8 mouse cellular contexts compared by ENCODE assay signal in genomic region chr16:17928087-17928580, GRCm38 (mm10). TPM values are rescaled to one million over a fixed set of nuclear protein-coding genes. Genes with fewer than 3 reads are reported as not detected.
DNase-seq lines count a peak whose midpoint lies in the region; ATAC-seq and TF ChIP-seq lines count a peak whose summit lies in the region.

Gene Slc25a1 (minus strand): TSS chr16:17928219.

- under 1% methylated on average over 47 of the region's 47 CpGs for WGBS in forebrain, embryonic 12.5 days
- WGBS in heart, embryonic 15.5 days: under 1% methylated on average over 47 of the region's 47 CpGs
- under 1% methylated on average over 47 of the region's 47 CpGs for WGBS in liver, adult 2 months
- WGBS in stomach, embryonic 14.5 days: under 1% methylated on average over 47 of the region's 47 CpGs

- H3K4me2 ChIP-seq in forebrain, embryonic 12.5 days: peak within 1 kb of the TSS; percentile 86
- H3K4me2 ChIP-seq in heart, embryonic 15.5 days: peak within 1 kb of the TSS; percentile 100
- peak within 1 kb of the TSS; percentile 78 for H3K4me2 ChIP-seq in stomach, embryonic 14.5 days (replicated peaks; ENCODE audit: low read depth, low read length)

- H3K4me3 ChIP-seq in E14TG2a.4 (replicated peaks; ENCODE audit: low read length): peak within 1 kb of the TSS; percentile 95
- peak within 1 kb of the TSS; percentile 84 for H3K4me3 ChIP-seq in forebrain, embryonic 12.5 days (replicated peaks)
- H3K4me3 ChIP-seq in heart, embryonic 15.5 days: peak within 1 kb of the TSS; percentile 80
- peak within 1 kb of the TSS; percentile 88 for H3K4me3 ChIP-seq in liver, adult 2 months (ENCODE audit: insufficient read depth, low read depth, low read length)
- H3K4me3 ChIP-seq in stomach, embryonic 14.5 days (ENCODE audit: low read depth, low read length): peak within 1 kb of the TSS; percentile 54

- no peaks in the 10 kb centered on the region for H3K27me3 ChIP-seq in E14TG2a.4 (ENCODE audit: insufficient read depth, low read length)
- H3K27me3 ChIP-seq in forebrain, embryonic 12.5 days: peaks cover 31% of the 10 kb centered on the region
- no peaks in the 10 kb centered on the region for H3K27me3 ChIP-seq in heart, embryonic 15.5 days
- H3K27me3 ChIP-seq in liver, adult 2 months (ENCODE audit: control insufficient read depth, insufficient read depth, low read length): no peaks in the 10 kb centered on the region
- no peaks in the 10 kb centered on the region for H3K27me3 ChIP-seq in stomach, embryonic 14.5 days (ENCODE audit: control insufficient read depth, insufficient read depth, low read length)

- peaks cover 54% of the 10 kb centered on the region for H3K36me3 ChIP-seq in E14TG2a.4 (ENCODE audit: insufficient read depth, low read length)
- peaks cover 25% of the 10 kb centered on the region for H3K36me3 ChIP-seq in forebrain, embryonic 12.5 days (replicated peaks)
- H3K36me3 ChIP-seq in heart, embryonic 15.5 days: peaks cover 5% of the 10 kb centered on the region; the same call in 1 of the 2 replicates
- H3K36me3 ChIP-seq in liver, adult 2 months (ENCODE audit: control insufficient read depth, insufficient read depth, low read length): peaks cover 2% of the 10 kb centered on the region; the same call in 1 of the 2 replicates
- peaks cover 14% of the 10 kb centered on the region for H3K36me3 ChIP-seq in stomach, embryonic 14.5 days (ENCODE audit: control insufficient read depth, insufficient read depth, low read length)

- peaks cover 5% of the 10 kb centered on the region; the same call in 1 of the 2 replicates for H3K79me2 ChIP-seq in liver, adult 2 months (ENCODE audit: control insufficient read depth, insufficient read depth, low read length)

- peak; percentile 38; the same call in 1 of the 2 replicates for ATAC-seq in cerebellum, adult (ENCODE audit: insufficient number of reproducible peaks, low FRiP score, low TSS enrichment)
- ATAC-seq in forebrain, embryonic 12.5 days (ENCODE audit: low FRiP score): peak; percentile 90
- ATAC-seq in heart, embryonic 15.5 days (replicated peaks; ENCODE audit: insufficient number of reproducible peaks, insufficient read depth, low FRiP score, low read depth): peak; percentile 79
- peak; percentile 21 for ATAC-seq in monocyte, adult 5-6 weeks (replicated peaks; ENCODE audit: insufficient number of reproducible peaks, low FRiP score, low TSS enrichment, poor library complexity, severe bottlenecking)
- ATAC-seq in stomach, embryonic 14.5 days (ENCODE audit: insufficient number of reproducible peaks, insufficient read depth, low FRiP score, low read depth): peak; percentile 81

- peak within 1 kb of the TSS; percentile 74 for H3K9ac ChIP-seq in forebrain, embryonic 12.5 days
- peak within 1 kb of the TSS; percentile 72 for H3K9ac ChIP-seq in heart, embryonic 15.5 days
- H3K9ac ChIP-seq in liver, adult 2 months (ENCODE audit: low read depth, low read length): peak within 1 kb of the TSS; percentile 91
- peak within 1 kb of the TSS; percentile 69 for H3K9ac ChIP-seq in stomach, embryonic 14.5 days (replicated peaks; ENCODE audit: low read depth, low read length)

- no peaks in the 10 kb centered on the region for H3K9me3 ChIP-seq in E14TG2a.4 (ENCODE audit: low read length)
- no peaks in the 10 kb centered on the region for H3K9me3 ChIP-seq in forebrain, embryonic 12.5 days
- no peaks in the 10 kb centered on the region for H3K9me3 ChIP-seq in heart, embryonic 15.5 days (replicated peaks)
- no peaks in the 10 kb centered on the region for H3K9me3 ChIP-seq in stomach, embryonic 14.5 days (ENCODE audit: control insufficient read depth, low read depth, low read length)

- H3K4me1 ChIP-seq in E14TG2a.4 (replicated peaks; ENCODE audit: low read depth, low read length): peaks cover 70% of the 10 kb centered on the region
- peaks cover 23% of the 10 kb centered on the region for H3K4me1 ChIP-seq in forebrain, embryonic 12.5 days
- peaks cover 18% of the 10 kb centered on the region for H3K4me1 ChIP-seq in heart, embryonic 15.5 days (replicated peaks)
- H3K4me1 ChIP-seq in liver, adult 2 months (ENCODE audit: control insufficient read depth, insufficient read depth, low read length): peaks cover 13% of the 10 kb centered on the region
- H3K4me1 ChIP-seq in stomach, embryonic 14.5 days (ENCODE audit: control insufficient read depth, insufficient read depth, low read length): no peaks in the 10 kb centered on the region

- peak; percentile 89 for DNase-seq in kidney, postnatal 10 days
- peak; percentile 87 for DNase-seq in liver, adult 2 months (ENCODE audit: extremely low read depth, low read depth, low spot score)

- no peak for TF ChIP-seq CTCF in E14TG2a.4 (conservative IDR thresholded peaks at IDR 0.05; ENCODE audit: low read length)
- no peak for TF ChIP-seq CTCF in liver, adult 2 months (IDR thresholded peaks at IDR 0.05; ENCODE audit: low read depth, low read length)

- peak within 1 kb of the TSS; percentile 80 for H3K27ac ChIP-seq in forebrain, embryonic 12.5 days
- H3K27ac ChIP-seq in heart, embryonic 15.5 days: peak within 1 kb of the TSS; percentile 72
- H3K27ac ChIP-seq in liver, adult 2 months (replicated peaks; ENCODE audit: insufficient read depth, low read depth, low read length): peak within 1 kb of the TSS; percentile 90
- H3K27ac ChIP-seq in stomach, embryonic 14.5 days (ENCODE audit: low read length): peak within 1 kb of the TSS; percentile 77

- peak; percentile 90 for TF ChIP-seq POLR2A in liver, adult 2 months (IDR thresholded peaks at IDR 0.05; ENCODE audit: extremely low read depth, insufficient read depth, low read length)

RNA-seq across cellular contexts. Expression of gene Slc25a1, which starts in this region (rescaled TPM):
- polyA plus RNA-seq in forebrain, embryonic 12.5 days (2016; fragmentation: Nextera tagmentation; extraction: Ambion mirVana): 108 and 109 TPM in 2 replicates
- polyA plus RNA-seq in heart, embryonic 15.5 days (2015; fragmentation: Nextera tagmentation; extraction: Ambion mirVana): 22.5 and 37.4 TPM in 2 replicates
- total RNA-seq in liver, adult 2 months (2014; rRNA removed): 164 and 194 TPM in 2 replicates
- polyA plus RNA-seq in liver, adult 2 months (2012; rRNA removed): 364 and 373 TPM in 2 replicates
- 28.5 to 36.6 TPM (median 33.8 TPM) in 3 replicates for total RNA-seq in monocyte, adult 5-6 weeks (2017)
- polyA plus RNA-seq in stomach, embryonic 14.5 days (2014; fragmentation: Nextera tagmentation; extraction: Ambion mirVana): 93.4 and 96.2 TPM in 2 replicates

Comparison
In these comparisons a context has a peak if more than half of its experiments do, and no peak if none do; other contexts are left out.
1. Peak in every context shown above with its lines: DNase-seq, ATAC-seq, H3K4me3 ChIP-seq and H3K27ac ChIP-seq.
2. ATAC-seq: peak in every context shown above with its lines; median percentile 90 in forebrain, embryonic 12.5 days; 81 in stomach, embryonic 14.5 days; 79 in heart, embryonic 15.5 days; 38 in cerebellum, adult; 21 in monocyte, adult 5-6 weeks.